8 mouse cellular contexts compared by ENCODE assay signal in the genomic region with DNA sequence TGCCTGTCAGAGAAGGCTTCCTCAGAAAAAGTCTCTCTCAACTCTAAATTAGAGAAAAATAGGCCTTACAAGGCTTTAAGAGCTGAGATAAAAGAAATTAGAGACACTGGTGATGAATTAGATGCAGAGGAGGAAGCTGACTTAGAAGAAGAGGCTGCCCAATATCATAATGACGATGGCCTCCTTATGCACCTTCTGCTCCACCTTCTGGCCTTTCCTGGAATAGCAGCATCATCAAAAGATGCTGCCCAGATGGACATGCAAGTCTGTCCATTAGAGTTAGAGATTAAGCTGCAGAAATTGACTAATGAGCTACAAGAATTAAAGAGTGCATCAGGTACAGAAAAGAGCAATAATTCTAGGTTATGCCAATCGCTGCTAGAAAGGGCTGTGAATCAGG. TPM values are rescaled to one million over a fixed set of nuclear protein-coding genes. Genes with fewer than 3 reads are reported as not detected.
A peak's percentile ranks its signal among the peaks of the same experiment; 100 is the strongest.
DNase-seq lines count a peak whose midpoint lies in the region; ATAC-seq and TF ChIP-seq lines count a peak whose summit lies in the region.
"Had no signal": no experiment of that assay in that cellular context is flagged by ENCODE, and none has a peak within 500 bp of the region (broad histone marks: within the 10 kb centered on the region; RNA-seq: fewer than 3 reads in every experiment).

No protein-coding gene starts in this region.

- TF ChIP-seq CTCF in left cerebral cortex, adult 2 months (IDR thresholded peaks at IDR 0.05): peak; percentile 74
- TF ChIP-seq CTCF in ES-Bruce4 (IDR thresholded peaks at IDR 0.05; ENCODE audit: low read depth, low read length): peak; percentile 44

- no peaks in the 10 kb centered on the region for H3K36me3 ChIP-seq in ES-Bruce4 (ENCODE audit: control insufficient read depth, insufficient read depth, low read length, poor library complexity, severe bottlenecking)
- no peaks in the 10 kb centered on the region for H3K36me3 ChIP-seq in embryonic facial prominence, embryonic 10.5 days (replicated peaks)
- H3K36me3 ChIP-seq in liver, embryonic 13.5 days: no peaks in the 10 kb centered on the region
- H3K36me3 ChIP-seq: lung, embryonic 15.5 days had no signal

- WGBS in embryonic facial prominence, embryonic 10.5 days: 5% methylated on average over 2 of the region's 2 CpGs
- 4% methylated on average over 2 of the region's 2 CpGs for WGBS in liver, embryonic 13.5 days (ENCODE audit: insufficient replicate concordance)

- H3K27ac ChIP-seq in left cerebral cortex, adult 2 months: no peak overlapping the region
- H3K27ac ChIP-seq in ES-Bruce4 (ENCODE audit: insufficient read depth, low read length): no peak overlapping the region
- no peak overlapping the region for H3K27ac ChIP-seq in embryonic facial prominence, embryonic 10.5 days (replicated peaks)
- no peak overlapping the region for H3K27ac ChIP-seq in liver, embryonic 13.5 days
- H3K27ac ChIP-seq: lung, embryonic 15.5 days had no signal

- intact Hi-C loops in left cerebral cortex, adult 2 months (cut with DNase I): loop anchor here (1.0 to 2.0 kb wide), 2 partner anchors 24 to 193 kb away; no protein-coding TSS in a partner anchor

- H3K4me1 ChIP-seq in ES-Bruce4 (ENCODE audit: control insufficient read depth, insufficient read depth, low read length): peaks cover 7% of the 10 kb centered on the region
- no peaks in the 10 kb centered on the region for H3K4me1 ChIP-seq in embryonic facial prominence, embryonic 10.5 days
- H3K4me1 ChIP-seq in liver, embryonic 13.5 days (replicated peaks): peaks cover 7% of the 10 kb centered on the region
- H3K4me1 ChIP-seq: lung, embryonic 15.5 days had no signal

- no peak for TF ChIP-seq EP300 in ES-Bruce4 (IDR thresholded peaks at IDR 0.05; ENCODE audit: insufficient read depth, low read depth, low read length)

- no peaks in the 10 kb centered on the region for H3K27me3 ChIP-seq in ES-Bruce4 (ENCODE audit: control insufficient read depth, insufficient read depth, low read length, poor library complexity, severe bottlenecking)
- no peaks in the 10 kb centered on the region for H3K27me3 ChIP-seq in embryonic facial prominence, embryonic 10.5 days (replicated peaks; ENCODE audit: low read depth, poor library complexity, severe bottlenecking)
- 0 out of 2 replicates have a peak, but pooled peaks cover 2% of the 10 kb centered on the region for H3K27me3 ChIP-seq in liver, embryonic 13.5 days
- H3K27me3 ChIP-seq: lung, embryonic 15.5 days had no signal

- DNase-seq in left cerebral cortex, adult 2 months (ENCODE audit: extremely low spot score in 1 of 2, low spot score in 2 of 2): no peak
- DNase-seq in left cerebral cortex, adult 11 months (ENCODE audit: low spot score): no peak
- peak; percentile 79 for DNase-seq in adrenal gland, postnatal 14 days
- DNase-seq in embryonic facial prominence, embryonic 10.5 days (ENCODE audit: low spot score): peak; percentile 57
- DNase-seq in liver, embryonic 13.5 days: peak; percentile 45
- peak; percentile 41 to 62 for DNase-seq in spleen, postnatal 36 days (ENCODE audit: low spot score in 2 of 2)

- H3K9ac ChIP-seq in ES-Bruce4 (ENCODE audit: low read depth, poor library complexity, severe bottlenecking): no peak overlapping the region
- no peak overlapping the region for H3K9ac ChIP-seq in liver, embryonic 13.5 days
- H3K9ac ChIP-seq: lung, embryonic 15.5 days had no signal

- H3K4me2 ChIP-seq in liver, embryonic 13.5 days: no peak overlapping the region
- H3K4me2 ChIP-seq: lung, embryonic 15.5 days had no signal

- H3K9me3 ChIP-seq in ES-Bruce4 (replicated peaks; ENCODE audit: control insufficient read depth, insufficient read depth, low read length, poor library complexity, severe bottlenecking): no peaks in the 10 kb centered on the region
- H3K9me3 ChIP-seq in embryonic facial prominence, embryonic 10.5 days: no peaks in the 10 kb centered on the region
- H3K9me3 ChIP-seq in liver, embryonic 13.5 days (replicated peaks): no peaks in the 10 kb centered on the region
- H3K9me3 ChIP-seq: lung, embryonic 15.5 days had no signal

- ATAC-seq in liver, embryonic 13.5 days (ENCODE audit: low read depth): no peak

- no peak for TF ChIP-seq POLR2A in ES-Bruce4 (IDR thresholded peaks at IDR 0.05; ENCODE audit: insufficient read depth, low read length)

- H3K4me3 ChIP-seq in left cerebral cortex, adult 2 months: no peak overlapping the region
- H3K4me3 ChIP-seq in ES-Bruce4 (ENCODE audit: low read depth, low read length): no peak overlapping the region
- H3K4me3 ChIP-seq in embryonic facial prominence, embryonic 10.5 days: no peak overlapping the region
- no peak overlapping the region for H3K4me3 ChIP-seq in liver, embryonic 13.5 days (replicated peaks)
- H3K4me3 ChIP-seq: lung, embryonic 15.5 days had no signal

RNA-seq across cellular contexts. Expression of a gene that starts 6.8 kb away (rescaled TPM):
- 100 to 1,000 TPM; 173 to 175 TPM for total RNA-seq in left cerebral cortex, adult 2 months (2021)
- 359 and 396 TPM in 2 replicates for polyA plus RNA-seq in ES-Bruce4 (2011; ENCODE audit: insufficient read depth, insufficient read length, low read depth, missing spikeins)
- 526 and 534 TPM in 2 replicates for total RNA-seq in adrenal gland, postnatal 14 days (2021)
- 54.8 and 61.9 TPM in 2 replicates for polyA plus RNA-seq in embryonic facial prominence, embryonic 10.5 days (2016; fragmentation: Nextera tagmentation; extraction: Ambion mirVana)
- 39.0 and 40.8 TPM in 2 replicates for polyA plus RNA-seq in liver, embryonic 13.5 days (2015; fragmentation: Nextera tagmentation; extraction: Ambion mirVana)

RNA-seq across cellular contexts. Expression of a gene that starts 21.4 kb away (rescaled TPM):
- 1 to 10 TPM; 2.9 to 7.2 TPM for total RNA-seq in left cerebral cortex, adult 2 months (2021)
- 21.7 and 21.8 TPM in 2 replicates for polyA plus RNA-seq in ES-Bruce4 (2011; ENCODE audit: insufficient read depth, insufficient read length, low read depth, missing spikeins)
- 1,359 and 1,375 TPM in 2 replicates for total RNA-seq in adrenal gland, postnatal 14 days (2021)
- polyA plus RNA-seq in embryonic facial prominence, embryonic 10.5 days (2016; fragmentation: Nextera tagmentation; extraction: Ambion mirVana): 2.5 and 4.2 TPM in 2 replicates
- polyA plus RNA-seq in liver, embryonic 13.5 days (2015; fragmentation: Nextera tagmentation; extraction: Ambion mirVana): 4.2 and 4.8 TPM in 2 replicates

RNA-seq across cellular contexts. Expression of a gene that starts 26.4 kb away (rescaled TPM):
- 10 to 100 TPM; 53.3 to 56.3 TPM for total RNA-seq in left cerebral cortex, adult 2 months (2021)
- 58.7 and 65.4 TPM in 2 replicates for polyA plus RNA-seq in ES-Bruce4 (2011; ENCODE audit: insufficient read depth, insufficient read length, low read depth, missing spikeins)
- 95.5 and 99.4 TPM in 2 replicates for total RNA-seq in adrenal gland, postnatal 14 days (2021)
- 174 and 177 TPM in 2 replicates for polyA plus RNA-seq in embryonic facial prominence, embryonic 10.5 days (2016; fragmentation: Nextera tagmentation; extraction: Ambion mirVana)
- polyA plus RNA-seq in liver, embryonic 13.5 days (2015; fragmentation: Nextera tagmentation; extraction: Ambion mirVana): 67.1 and 70.0 TPM in 2 replicates

RNA-seq across cellular contexts. Expression of a gene that starts 26.7 kb away (rescaled TPM):
- total RNA-seq in left cerebral cortex, adult 2 months (2021): 100 to 1,000 TPM; 125 to 133 TPM
- polyA plus RNA-seq in ES-Bruce4 (2011; ENCODE audit: insufficient read depth, insufficient read length, low read depth, missing spikeins): 86.6 and 90.0 TPM in 2 replicates
- 67.7 and 75.4 TPM in 2 replicates for total RNA-seq in adrenal gland, postnatal 14 days (2021)
- 270 and 275 TPM in 2 replicates for polyA plus RNA-seq in embryonic facial prominence, embryonic 10.5 days (2016; fragmentation: Nextera tagmentation; extraction: Ambion mirVana)
- 62.1 and 63.7 TPM in 2 replicates for polyA plus RNA-seq in liver, embryonic 13.5 days (2015; fragmentation: Nextera tagmentation; extraction: Ambion mirVana)

RNA-seq across cellular contexts. Expression of a gene that starts 30.1 kb away (rescaled TPM):
- not detected for total RNA-seq in left cerebral cortex, adult 2 months (2021)
- not detected in 2 replicates for polyA plus RNA-seq in ES-Bruce4 (2011; ENCODE audit: insufficient read depth, insufficient read length, low read depth, missing spikeins)
- not detected in 2 replicates for total RNA-seq in adrenal gland, postnatal 14 days (2021)
- polyA plus RNA-seq in embryonic facial prominence, embryonic 10.5 days (2016; fragmentation: Nextera tagmentation; extraction: Ambion mirVana): not detected in 2 replicates
- not detected in 2 replicates for polyA plus RNA-seq in liver, embryonic 13.5 days (2015; fragmentation: Nextera tagmentation; extraction: Ambion mirVana)
- polyA plus RNA-seq: lung, embryonic 15.5 days had no signal

Comparison
In these comparisons a context has a peak if more than half of its experiments do, and no peak if none do; other contexts are left out.
1. DNase-seq: peak in adrenal gland, postnatal 14 days (single experiment), embryonic facial prominence, embryonic 10.5 days (single experiment), liver, embryonic 13.5 days (single experiment) and spleen, postnatal 36 days (2 of 2); none in left cerebral cortex, adult 2 months (0 of 2) and left cerebral cortex, adult 11 months (single experiment).